Mouse (Mus musculus): ENCODE data around the gene Zic2.

The Zic2 gene

DNA sequence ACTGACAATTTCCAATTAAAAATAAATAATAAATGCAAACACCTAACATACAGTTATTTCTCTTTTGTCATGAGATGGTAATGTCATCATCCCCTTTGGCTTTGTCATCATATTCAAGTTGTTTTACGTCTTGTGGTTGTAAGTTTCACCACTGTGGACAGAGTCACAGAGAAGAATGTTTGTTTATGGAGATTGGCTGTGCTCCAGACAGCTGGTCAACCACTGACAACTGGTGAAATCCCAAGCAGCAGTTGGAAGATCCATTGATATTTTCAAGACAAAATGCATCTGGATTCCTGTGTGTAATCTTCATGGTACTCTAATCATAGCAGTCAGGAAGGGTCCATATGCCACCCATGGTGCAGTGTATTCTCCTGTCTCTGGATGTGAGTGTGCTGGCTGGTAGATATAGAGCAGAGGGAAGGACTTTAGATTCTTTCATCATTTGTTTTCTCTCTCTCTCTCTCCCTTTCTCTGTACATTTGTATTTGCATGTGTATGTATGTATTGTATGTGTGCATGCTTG is 38.3 kb downstream of the Zic2 start:
- no peak for DNase-seq

DNA sequence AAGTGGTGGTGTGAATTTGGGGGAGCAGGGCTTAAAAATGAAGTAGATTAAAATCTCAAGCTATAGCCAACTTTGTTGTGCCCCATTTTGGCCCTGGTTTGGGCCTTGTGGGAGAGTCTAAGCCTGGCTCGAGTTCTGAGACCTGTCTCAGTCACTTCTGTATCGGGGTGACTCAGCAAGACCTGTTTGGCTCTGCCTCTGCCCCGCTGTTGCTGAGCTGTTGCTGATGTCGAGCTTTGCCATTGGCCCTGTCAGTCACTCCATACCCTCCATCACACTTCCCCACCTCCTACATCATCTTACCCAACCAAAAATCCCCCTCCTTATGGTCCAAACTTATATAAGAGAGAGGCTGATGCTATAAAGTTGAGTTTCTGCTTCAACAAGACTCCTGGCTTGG is 53.2 kb downstream of the Zic2 start:
- DNase-seq: no peak

All from lung, postnatal 36 days (tissue).